Mouse (Mus musculus): Measurements from ENCODE around the gene Opcml. TPM values are rescaled to one million over a fixed set of nuclear protein-coding genes. Genes with fewer than 3 reads are reported as not detected.

Gene Opcml
- polyA plus RNA-seq, 1 experiment from 2014 or later = 4.3 TPM

DNA sequence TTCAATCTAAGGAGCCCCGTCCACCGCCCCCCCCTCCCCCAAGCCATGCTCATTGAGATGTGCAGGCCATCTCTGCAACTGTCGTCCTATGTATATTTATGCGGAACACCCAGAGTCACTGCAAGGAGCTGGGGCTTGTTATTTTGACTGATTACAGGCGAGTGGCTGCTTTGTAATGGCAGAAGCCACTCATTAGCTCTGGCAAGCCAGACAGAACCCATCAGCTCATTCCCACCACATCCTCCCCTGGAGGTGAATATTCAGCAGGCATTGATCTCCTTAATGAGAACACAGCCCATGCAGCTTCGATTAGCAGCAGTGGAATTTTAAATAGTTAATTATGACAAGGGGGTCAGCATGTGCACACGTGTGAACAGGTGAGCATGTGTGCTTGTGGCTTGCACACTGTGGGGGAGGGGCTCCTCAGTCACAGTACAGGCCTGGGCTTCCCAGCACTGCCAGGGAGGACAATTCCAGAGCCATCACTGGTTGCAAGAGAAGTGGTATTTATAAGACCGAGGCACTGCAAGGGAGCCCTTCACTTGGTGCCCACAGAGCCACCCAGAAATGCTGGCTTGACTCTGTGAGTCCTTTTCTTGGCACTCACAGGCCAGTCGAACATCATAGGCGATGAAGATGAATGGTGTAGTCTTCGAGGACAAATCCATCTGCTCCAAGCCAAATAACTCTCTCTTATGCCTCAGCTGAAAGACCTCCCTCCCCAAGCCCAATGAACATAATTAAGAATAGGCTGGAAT is 516.0 kb downstream of the Opcml start:
- no peaks in the 10 kb centered on the region for H3K36me3 ChIP-seq
- H3K27me3 ChIP-seq (ENCODE audit: insufficient read depth, poor library complexity, severe bottlenecking) = no peaks in the 10 kb centered on the region
- H3K27ac ChIP-seq = no peak overlapping the region
- H3K4me1 ChIP-seq = no peaks in the 10 kb centered on the region
- no peak for DNase-seq (ENCODE audit: low spot score)
- no peaks in the 10 kb centered on the region for H3K9me3 ChIP-seq
- 68% methylated on average over 11 of the region's 11 CpGs for WGBS
- no peak overlapping the region for H3K4me3 ChIP-seq

DNA sequence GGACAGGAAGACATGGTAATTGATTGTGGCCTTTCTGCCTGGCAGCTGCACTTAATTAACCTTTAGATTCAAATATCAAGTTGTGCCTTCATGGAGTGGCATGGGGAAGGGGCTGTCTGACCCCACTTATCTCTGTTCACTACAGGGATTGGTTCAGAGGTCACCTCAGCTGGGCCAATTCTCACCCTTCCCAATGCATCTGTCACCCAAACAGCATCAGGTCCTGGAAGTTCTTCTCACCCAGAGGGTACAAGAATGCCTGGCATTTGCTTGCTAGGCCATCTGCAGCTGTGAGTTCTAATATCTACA is 516.5 kb downstream of the Opcml start:
- no peaks in the 10 kb centered on the region for H3K9me3 ChIP-seq
- H3K36me3 ChIP-seq = no peaks in the 10 kb centered on the region
- H3K27ac ChIP-seq = no peak overlapping the region
- H3K27me3 ChIP-seq (ENCODE audit: insufficient read depth, poor library complexity, severe bottlenecking) = no peaks in the 10 kb centered on the region
- H3K4me1 ChIP-seq = no peaks in the 10 kb centered on the region
- no peak overlapping the region for H3K4me3 ChIP-seq
- no peak for DNase-seq (ENCODE audit: low spot score)

DNA sequence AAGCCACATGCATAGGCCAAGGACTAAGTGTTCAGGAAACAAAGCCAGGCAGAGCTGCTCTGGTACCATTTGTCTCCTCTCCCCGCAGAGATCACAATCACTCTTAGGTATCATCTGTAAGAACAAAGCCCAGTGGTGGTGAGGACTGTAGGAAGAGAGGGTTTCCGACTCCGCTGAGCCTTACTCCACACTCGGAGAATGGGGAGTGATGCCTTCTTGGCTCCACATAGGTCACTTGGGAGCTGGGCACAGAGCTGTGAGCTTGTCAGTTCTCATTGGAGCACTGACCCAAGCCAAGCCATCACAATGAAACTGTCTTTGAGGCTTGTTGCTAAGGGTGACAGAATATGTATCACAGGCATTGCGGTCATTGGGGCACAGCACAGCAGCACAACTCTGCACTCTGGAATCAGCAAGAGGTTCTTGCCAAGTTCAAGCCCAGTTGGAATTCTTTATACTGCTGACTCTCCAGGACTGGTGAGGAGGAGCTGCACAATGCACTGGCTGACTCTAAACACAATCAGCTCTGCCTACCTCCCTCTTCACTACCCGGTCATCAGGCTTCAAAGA is 517.0 kb downstream of the Opcml start:
- Histone ChIP-seq H3K27ac (no peak overlapping the region), H3K4me1 (no peaks in the 10 kb centered on the region), H3K9me3 (no peaks in the 10 kb centered on the region), H3K27me3 (ENCODE audit: insufficient read depth, poor library complexity, severe bottlenecking) (no peaks in the 10 kb centered on the region), H3K4me3 (no peak overlapping the region), H3K36me3 (no peaks in the 10 kb centered on the region)
- DNase-seq (ENCODE audit: low spot score) = no peak
- 78% methylated on average over 6 of the region's 6 CpGs for WGBS

DNA sequence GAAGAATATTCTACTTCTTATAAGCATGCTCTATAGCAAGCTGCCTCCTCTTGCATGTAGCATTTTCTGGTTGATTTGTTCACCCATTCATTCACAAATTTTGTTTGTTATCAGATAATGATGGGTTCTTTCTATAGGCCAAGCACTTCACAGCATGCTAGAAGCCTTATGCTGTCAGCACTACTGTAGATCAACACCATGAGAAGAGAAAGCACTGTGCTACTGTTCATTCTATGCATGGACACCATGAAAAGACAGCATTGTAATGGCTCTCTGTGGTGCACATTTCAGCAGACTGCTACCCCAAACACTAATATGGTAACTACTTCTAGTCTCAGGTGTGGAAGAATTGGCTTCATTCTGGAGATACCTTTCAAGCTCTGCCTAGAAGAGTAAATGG is 527.3 kb downstream of the Opcml start:
- Histone ChIP-seq H3K36me3 (no peaks in the 10 kb centered on the region), H3K27ac (no peak overlapping the region), H3K9me3 (no peaks in the 10 kb centered on the region), H3K4me3 (no peak overlapping the region), H3K4me1 (no peaks in the 10 kb centered on the region), H3K27me3 (ENCODE audit: insufficient read depth, poor library complexity, severe bottlenecking) (no peaks in the 10 kb centered on the region)
- DNase-seq (ENCODE audit: low spot score) = no peak

DNA sequence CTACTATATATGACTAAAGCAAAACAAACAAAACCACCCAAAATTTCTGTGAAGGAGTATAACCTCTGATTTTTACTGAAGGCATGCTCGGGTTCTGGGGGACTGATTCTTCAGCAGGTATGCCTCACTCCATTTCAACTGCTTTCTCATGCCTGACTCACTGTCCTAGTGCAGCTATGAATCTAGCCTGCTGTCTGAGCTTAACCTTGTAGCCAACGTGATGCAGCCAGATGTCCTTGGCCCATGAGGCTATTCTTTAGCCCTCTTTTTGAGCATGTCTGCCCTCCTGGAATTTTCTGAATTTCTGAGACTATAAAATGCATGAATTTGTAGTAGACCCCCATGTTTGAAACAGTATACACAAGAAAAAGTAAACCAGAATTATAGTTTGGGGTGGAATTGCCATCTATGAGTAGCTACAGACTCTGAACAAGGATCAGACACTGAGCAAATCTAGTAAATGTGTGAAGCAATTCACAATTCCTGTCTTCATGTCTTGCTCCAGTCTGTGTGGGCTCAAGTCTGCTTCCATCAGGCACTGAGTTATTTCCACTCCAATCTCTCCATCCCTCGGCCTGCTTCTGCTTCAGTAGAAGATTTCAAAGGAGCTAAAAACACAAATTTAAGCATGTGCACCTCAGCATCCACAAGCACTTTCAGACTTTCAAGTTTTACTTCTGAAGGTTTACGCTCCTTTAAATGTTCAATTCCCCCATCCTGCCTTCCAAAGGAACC is 528.6 kb downstream of the Opcml start:
- Histone ChIP-seq H3K4me3 (no peak overlapping the region), H3K36me3 (no peaks in the 10 kb centered on the region), H3K27me3 (ENCODE audit: insufficient read depth, poor library complexity, severe bottlenecking) (no peaks in the 10 kb centered on the region), H3K9me3 (no peaks in the 10 kb centered on the region), H3K4me1 (no peaks in the 10 kb centered on the region), H3K27ac (no peak overlapping the region)
- no peak for DNase-seq (ENCODE audit: low spot score)
- 68% methylated on average over 4 of the region's 4 CpGs for WGBS

DNA sequence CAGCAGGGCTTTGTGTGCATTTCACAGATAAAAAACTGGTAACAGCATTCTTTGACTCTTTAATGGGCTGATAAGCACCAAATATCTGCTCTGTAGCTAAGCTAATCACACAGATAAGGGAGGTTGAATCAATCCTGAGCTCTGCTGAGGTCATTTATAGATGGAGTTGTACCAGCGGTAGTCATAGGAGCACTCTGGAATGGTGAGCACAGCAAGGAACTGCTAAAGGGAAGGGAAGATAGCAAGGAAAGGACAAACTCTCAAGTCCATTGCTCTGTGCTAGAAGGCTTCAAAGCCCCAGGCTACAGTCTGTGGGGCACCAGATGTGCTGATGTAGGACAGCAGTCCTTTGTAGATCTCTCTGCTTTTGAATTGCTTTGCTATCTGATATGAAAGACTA is 529.2 kb downstream of the Opcml start:
- H3K36me3 ChIP-seq = no peaks in the 10 kb centered on the region
- WGBS = 18% methylated on average over 1 of the region's 1 CpGs
- H3K4me3 ChIP-seq = no peak overlapping the region
- H3K4me1 ChIP-seq = no peaks in the 10 kb centered on the region
- no peaks in the 10 kb centered on the region for H3K27me3 ChIP-seq (ENCODE audit: insufficient read depth, poor library complexity, severe bottlenecking)
- no peak overlapping the region for H3K27ac ChIP-seq
- no peaks in the 10 kb centered on the region for H3K9me3 ChIP-seq
- DNase-seq (ENCODE audit: low spot score) = no peak

DNA sequence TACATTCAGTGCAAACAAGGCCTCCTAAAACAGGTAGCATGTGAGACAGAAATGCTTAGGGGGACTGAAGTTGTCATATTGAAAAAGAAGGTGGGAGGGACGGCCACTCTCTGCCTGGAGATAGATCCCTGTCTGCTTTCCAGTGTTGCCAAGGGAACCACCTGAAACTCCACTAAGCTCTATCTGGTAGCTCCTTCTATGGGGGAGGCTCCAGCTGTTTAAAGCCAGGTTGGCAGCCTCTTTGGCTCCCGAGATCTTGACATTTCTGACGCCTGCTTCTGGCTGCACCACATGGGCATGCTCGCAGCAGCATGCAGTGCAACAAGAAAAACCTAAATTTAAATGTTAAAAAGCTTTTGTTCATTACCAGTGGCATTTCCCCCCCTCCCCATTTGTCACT is 537.4 kb downstream of the Opcml start:
- no peak for DNase-seq (ENCODE audit: low spot score)
- H3K27ac ChIP-seq = no peak overlapping the region
- no peaks in the 10 kb centered on the region for H3K27me3 ChIP-seq (ENCODE audit: insufficient read depth, poor library complexity, severe bottlenecking)
- no peaks in the 10 kb centered on the region for H3K36me3 ChIP-seq
- H3K4me3 ChIP-seq = no peak overlapping the region
- H3K9me3 ChIP-seq = no peaks in the 10 kb centered on the region
- no peaks in the 10 kb centered on the region; the same call in 1 of the 2 replicates for H3K4me1 ChIP-seq
- WGBS = 27% methylated on average over 4 of the region's 4 CpGs

DNA sequence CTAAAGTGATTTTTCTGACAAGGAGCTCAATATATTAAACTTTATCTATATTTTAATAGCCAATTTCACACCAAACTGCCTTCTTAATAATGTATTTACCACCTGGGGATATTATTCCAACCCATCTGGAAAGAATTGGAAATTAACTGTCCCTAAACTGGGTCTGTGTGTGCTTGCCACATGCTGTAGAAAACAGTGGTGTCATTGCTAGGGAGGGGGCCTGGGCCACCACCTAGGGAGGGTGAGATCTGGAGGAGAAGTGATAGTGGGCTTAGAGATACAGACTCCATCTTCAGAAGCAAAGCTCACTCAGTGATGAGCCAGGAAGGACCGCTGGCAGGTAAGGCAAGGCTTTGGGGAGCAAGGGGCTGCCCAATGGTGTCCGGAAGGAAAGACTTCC is 537.9 kb downstream of the Opcml start:
- H3K27me3 ChIP-seq (ENCODE audit: insufficient read depth, poor library complexity, severe bottlenecking) = no peaks in the 10 kb centered on the region
- H3K4me1 ChIP-seq = no peaks in the 10 kb centered on the region; the same call in 1 of the 2 replicates
- no peak overlapping the region for H3K27ac ChIP-seq
- 72% methylated on average over 2 of the region's 2 CpGs for WGBS
- DNase-seq (ENCODE audit: low spot score) = no peak
- no peak overlapping the region for H3K4me3 ChIP-seq
- no peaks in the 10 kb centered on the region for H3K36me3 ChIP-seq
- H3K9me3 ChIP-seq = no peaks in the 10 kb centered on the region

DNA sequence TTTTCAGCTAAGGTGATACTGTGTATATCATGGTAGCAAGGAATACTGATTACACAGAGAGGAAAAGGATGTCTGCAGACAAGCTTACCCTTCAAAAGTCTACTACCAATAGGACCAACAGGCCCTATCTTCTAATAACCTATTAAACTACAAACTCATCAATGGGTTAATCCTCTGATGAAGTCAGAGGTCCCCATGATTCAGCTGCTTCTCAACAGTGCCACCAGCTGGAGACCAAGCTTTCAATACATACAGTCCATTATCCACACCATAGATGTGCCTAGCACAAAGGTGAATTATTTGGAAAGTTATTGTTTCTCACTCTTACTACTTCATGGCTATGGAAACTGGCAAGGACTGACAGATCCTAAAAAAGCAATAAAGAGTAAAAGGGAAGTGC is 538.9 kb downstream of the Opcml start:
- Histone ChIP-seq H3K27ac (no peak overlapping the region), H3K9me3 (no peaks in the 10 kb centered on the region), H3K27me3 (ENCODE audit: insufficient read depth, poor library complexity, severe bottlenecking) (no peaks in the 10 kb centered on the region), H3K36me3 (no peaks in the 10 kb centered on the region), H3K4me3 (no peak overlapping the region), H3K4me1 (no peaks in the 10 kb centered on the region; the same call in 1 of the 2 replicates)
- no peak for DNase-seq (ENCODE audit: low spot score)

DNA sequence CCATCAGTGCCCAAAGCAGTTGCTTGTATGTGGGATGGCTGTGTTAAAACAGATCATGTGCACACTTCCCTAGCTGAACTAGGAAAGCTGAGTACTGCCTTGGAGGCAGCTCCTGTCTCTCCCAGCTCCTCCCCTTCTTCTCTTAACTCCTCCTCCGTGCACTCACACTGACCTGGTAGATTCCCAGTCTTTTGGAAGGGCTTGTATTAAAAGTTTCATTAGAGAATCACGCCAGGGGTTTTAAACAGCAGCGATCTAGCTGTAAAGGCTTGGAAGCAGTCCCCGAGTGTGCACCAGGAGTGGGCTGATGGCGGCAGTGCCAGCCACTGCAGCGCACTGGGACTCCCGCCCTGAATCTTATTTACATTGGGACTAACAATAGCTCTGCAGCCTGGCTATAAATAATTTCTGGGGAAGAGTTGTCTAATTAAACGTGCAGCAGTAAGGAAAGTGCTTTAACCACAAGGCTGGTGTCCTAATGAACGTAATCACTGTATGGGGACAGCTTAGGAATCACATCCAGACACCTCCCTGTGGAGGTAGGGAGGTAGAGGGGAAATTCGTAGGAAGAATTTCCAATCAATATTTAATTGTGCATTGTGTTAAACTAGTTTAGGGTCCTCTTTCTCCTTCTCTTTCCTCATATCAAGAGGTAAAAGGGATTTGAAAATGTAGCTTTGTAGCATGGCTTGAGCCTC is 546.1 kb downstream of the Opcml start:
- Histone ChIP-seq H3K9me3 (no peaks in the 10 kb centered on the region), H3K36me3 (no peaks in the 10 kb centered on the region), H3K27ac (no peak overlapping the region), H3K4me1 (peaks cover 4% of the 10 kb centered on the region; the same call in 1 of the 2 replicates), H3K27me3 (ENCODE audit: insufficient read depth, poor library complexity, severe bottlenecking) (no peaks in the 10 kb centered on the region), H3K4me3 (peak overlapping the region; percentile 24; the same call in 1 of the 2 replicates)
- 50% methylated on average over 10 of the region's 10 CpGs for WGBS
- no peak for DNase-seq (ENCODE audit: low spot score)

DNA sequence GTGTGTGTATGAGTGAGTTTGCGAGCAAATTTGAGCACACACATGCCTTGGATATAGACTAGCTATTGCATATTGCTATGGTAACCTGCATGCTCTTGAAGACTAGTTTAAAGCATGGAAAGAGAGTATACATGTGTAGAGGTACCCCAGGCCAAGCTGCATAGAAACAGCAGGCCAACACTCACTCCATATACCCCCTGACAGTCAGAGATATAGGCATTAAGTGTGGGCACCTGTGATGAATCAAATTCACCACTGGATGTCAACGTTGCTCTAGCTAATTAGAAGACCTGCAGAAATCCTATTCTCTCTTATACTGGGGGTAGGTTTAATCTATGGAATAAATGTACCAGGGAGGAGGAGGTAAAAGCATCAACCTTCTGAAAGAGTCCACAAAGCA is 547.3 kb downstream of the Opcml start:
- Histone ChIP-seq H3K27ac (no peak overlapping the region), H3K4me1 (peaks cover 4% of the 10 kb centered on the region; the same call in 1 of the 2 replicates), H3K4me3 (no peak overlapping the region), H3K9me3 (no peaks in the 10 kb centered on the region), H3K36me3 (no peaks in the 10 kb centered on the region), H3K27me3 (ENCODE audit: insufficient read depth, poor library complexity, severe bottlenecking) (no peaks in the 10 kb centered on the region)
- WGBS = 61% methylated on average over 2 of the region's 2 CpGs
- DNase-seq (ENCODE audit: low spot score) = no peak

DNA sequence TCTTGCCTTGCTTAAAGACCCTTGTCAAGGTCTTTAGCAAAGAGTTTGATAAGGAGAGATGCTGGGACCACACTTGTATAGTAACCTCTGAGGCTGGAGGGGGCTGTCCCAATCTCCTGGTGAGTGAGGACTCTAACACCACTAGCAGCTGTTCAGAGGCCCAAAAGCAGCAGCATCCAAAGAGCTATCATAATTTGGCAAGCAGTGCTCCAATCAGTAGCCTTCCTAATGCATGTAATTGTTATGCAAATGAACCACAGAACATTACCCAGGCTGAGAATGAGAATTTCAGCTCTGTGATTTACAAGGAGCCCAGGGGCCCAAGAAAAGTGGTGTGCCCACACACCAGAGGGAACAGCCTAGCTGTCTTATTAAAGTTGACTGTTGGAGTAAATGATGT is 564.4 kb downstream of the Opcml start:
- Histone ChIP-seq H3K27ac (no peak overlapping the region), H3K4me1 (no peaks in the 10 kb centered on the region), H3K9me3 (no peaks in the 10 kb centered on the region), H3K4me3 (no peak overlapping the region), H3K27me3 (ENCODE audit: insufficient read depth, poor library complexity, severe bottlenecking) (no peaks in the 10 kb centered on the region), H3K36me3 (no peaks in the 10 kb centered on the region)
- no peak for DNase-seq (ENCODE audit: low spot score)

DNA sequence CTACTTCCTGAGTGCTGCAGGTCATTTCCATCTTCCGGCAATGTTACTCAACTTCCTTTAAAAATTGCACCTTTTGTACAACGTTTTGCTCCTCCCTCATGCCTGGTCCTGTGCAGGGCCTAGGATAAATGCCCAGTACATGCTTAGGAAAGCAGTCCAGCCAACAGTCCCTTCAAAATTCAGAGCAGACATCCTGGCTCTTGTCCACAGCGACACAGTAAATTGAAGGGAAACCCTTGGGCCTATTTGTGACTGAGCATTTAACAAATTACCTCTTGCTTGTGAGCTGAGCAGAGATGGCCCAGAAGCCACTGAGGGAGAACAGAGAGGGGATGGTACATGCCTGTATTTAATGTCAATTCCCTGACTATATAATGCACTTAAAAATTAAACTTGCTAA is 567.4 kb downstream of the Opcml start:
- no peaks in the 10 kb centered on the region for H3K4me1 ChIP-seq
- WGBS = 76% methylated on average over 3 of the region's 3 CpGs
- DNase-seq (ENCODE audit: low spot score) = no peak
- H3K27me3 ChIP-seq (ENCODE audit: insufficient read depth, poor library complexity, severe bottlenecking) = no peaks in the 10 kb centered on the region
- no peaks in the 10 kb centered on the region for H3K9me3 ChIP-seq
- H3K4me3 ChIP-seq = no peak overlapping the region
- no peaks in the 10 kb centered on the region for H3K36me3 ChIP-seq
- H3K27ac ChIP-seq = no peak overlapping the region
